Mouse (Mus musculus): ENCODE results near the gene Rab24. TPM values are rescaled to one million over a fixed set of nuclear protein-coding genes. Genes with fewer than 3 reads are reported as not detected.

The Rab24 gene
- polyA plus RNA-seq, 1 experiment = 41.4 TPM

GRCm38 (mm10) chr13:55329683-55330566, 8.2 kb upstream of the Rab24 start, which contains the start of gene Mxd3:
TSS of gene Mxd3 (minus strand) at chr13:55329823.
- Histone ChIP-seq H3K27ac (ENCODE audit: insufficient read depth, low read length) (peak within 1 kb of the TSS; percentile 68), H3K4me3 (ENCODE audit: insufficient read depth, low read length) (peak within 1 kb of the TSS; percentile 80), H3K4me1 (ENCODE audit: control insufficient read depth, insufficient read depth, low read length) (peaks cover 18% of the 10 kb centered on the region)
- TF ChIP-seq POLR2A (IDR thresholded peaks at IDR 0.05; ENCODE audit: low read depth, low read length) = peak; percentile 48
- TF ChIP-seq CTCF (IDR thresholded peaks at IDR 0.05; ENCODE audit: borderline replicate concordance, insufficient read depth, low read length) = no peak

- peaks cover 18% of the 10 kb centered on the region for H3K4me1 ChIP-seq (ENCODE audit: control insufficient read depth, insufficient read depth, low read length)
- H3K4me3 ChIP-seq (ENCODE audit: insufficient read depth, low read length) = peak overlapping the region; percentile 80
- TF ChIP-seq CTCF (IDR thresholded peaks at IDR 0.05; ENCODE audit: borderline replicate concordance, insufficient read depth, low read length) (no peak), POLR2A (IDR thresholded peaks at IDR 0.05; ENCODE audit: low read depth, low read length) (no peak; the same call in 1 of the 2 replicates)
- no peak overlapping the region for H3K27ac ChIP-seq (ENCODE audit: insufficient read depth, low read length)
Measured at GRCm38 (mm10) chr13:55329109-55329682, 7.5 kb upstream of the Rab24 start.

- no peak for TF ChIP-seq CTCF (IDR thresholded peaks at IDR 0.05; ENCODE audit: borderline replicate concordance, insufficient read depth, low read length)
- TF ChIP-seq POLR2A (IDR thresholded peaks at IDR 0.05; ENCODE audit: low read depth, low read length) = no peak
- no peak overlapping the region for H3K27ac ChIP-seq (ENCODE audit: insufficient read depth, low read length)
- H3K4me3 ChIP-seq (ENCODE audit: insufficient read depth, low read length) = peak overlapping the region; percentile 80
- peaks cover 22% of the 10 kb centered on the region for H3K4me1 ChIP-seq (ENCODE audit: control insufficient read depth, insufficient read depth, low read length)
Measured at GRCm38 (mm10) chr13:55328641-55329040, 6.9 kb upstream of the Rab24 start.

DNA sequence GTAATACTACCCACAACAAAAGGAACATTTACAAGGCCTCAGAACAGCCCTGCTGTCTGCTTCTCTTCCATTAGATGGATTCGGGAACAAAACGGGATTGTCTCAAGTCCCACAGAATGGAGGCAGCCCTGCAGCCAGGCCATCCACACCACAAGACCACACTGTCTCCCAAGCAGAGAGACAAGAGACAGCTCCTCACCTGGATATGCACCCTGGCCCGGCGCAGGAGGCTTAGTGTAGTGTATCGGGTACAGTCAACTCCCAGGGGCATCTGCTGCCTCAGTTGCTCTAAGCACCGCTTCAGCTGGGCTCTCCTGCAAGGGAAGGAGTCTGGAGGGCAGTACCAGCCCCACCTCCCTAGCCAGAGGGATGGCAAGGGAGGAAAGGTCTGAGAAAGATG, 6.4 kb upstream of the Rab24 start:
- H3K27ac ChIP-seq (ENCODE audit: insufficient read depth, low read length) = no peak overlapping the region
- no peak overlapping the region for H3K4me3 ChIP-seq (ENCODE audit: insufficient read depth, low read length)
- H3K4me1 ChIP-seq (ENCODE audit: control insufficient read depth, insufficient read depth, low read length) = peaks cover 22% of the 10 kb centered on the region
- TF ChIP-seq CTCF (IDR thresholded peaks at IDR 0.05; ENCODE audit: borderline replicate concordance, insufficient read depth, low read length) (no peak), POLR2A (IDR thresholded peaks at IDR 0.05; ENCODE audit: low read depth, low read length) (no peak)

GRCm38 (mm10) chr13:55327633-55328032, 5.9 kb upstream of the Rab24 start:
- H3K27ac ChIP-seq (ENCODE audit: insufficient read depth, low read length) = no peak overlapping the region
- no peak overlapping the region for H3K4me3 ChIP-seq (ENCODE audit: insufficient read depth, low read length)
- TF ChIP-seq POLR2A (IDR thresholded peaks at IDR 0.05; ENCODE audit: low read depth, low read length) (no peak), CTCF (IDR thresholded peaks at IDR 0.05; ENCODE audit: borderline replicate concordance, insufficient read depth, low read length) (peak; percentile 84)
- peaks cover 22% of the 10 kb centered on the region for H3K4me1 ChIP-seq (ENCODE audit: control insufficient read depth, insufficient read depth, low read length)

DNA sequence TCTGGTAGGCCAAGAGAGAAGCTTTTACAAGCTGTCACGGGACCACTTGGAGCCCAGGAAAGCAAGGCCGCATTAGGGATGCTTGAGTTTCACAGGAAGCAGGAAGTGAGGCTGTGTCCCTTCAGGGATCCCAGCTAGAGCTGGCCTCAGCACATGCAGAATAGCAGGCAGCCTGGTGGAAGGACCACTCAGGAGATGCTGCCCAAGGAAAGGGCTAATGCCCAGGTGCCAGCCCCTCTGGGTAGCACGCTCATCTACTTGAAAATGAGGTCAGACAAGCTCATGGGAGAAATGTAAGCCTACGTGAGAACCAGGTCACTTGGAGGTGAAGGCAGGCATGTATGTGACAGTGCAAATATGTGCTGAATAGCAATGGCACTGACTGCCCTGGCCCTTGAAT, 5.4 kb upstream of the Rab24 start:
- peaks cover 21% of the 10 kb centered on the region for H3K4me1 ChIP-seq (ENCODE audit: control insufficient read depth, insufficient read depth, low read length)
- H3K27ac ChIP-seq (ENCODE audit: insufficient read depth, low read length) = no peak overlapping the region
- no peak for TF ChIP-seq CTCF (IDR thresholded peaks at IDR 0.05; ENCODE audit: borderline replicate concordance, insufficient read depth, low read length)
- no peak for TF ChIP-seq POLR2A (IDR thresholded peaks at IDR 0.05; ENCODE audit: low read depth, low read length)
- H3K4me3 ChIP-seq (ENCODE audit: insufficient read depth, low read length) = no peak overlapping the region

- H3K4me1 ChIP-seq (ENCODE audit: control insufficient read depth, insufficient read depth, low read length) = peaks cover 12% of the 10 kb centered on the region; the same call in 1 of the 2 replicates
- no peak overlapping the region for H3K27ac ChIP-seq (ENCODE audit: insufficient read depth, low read length)
- TF ChIP-seq CTCF (IDR thresholded peaks at IDR 0.05; ENCODE audit: borderline replicate concordance, insufficient read depth, low read length) = no peak
- TF ChIP-seq POLR2A (IDR thresholded peaks at IDR 0.05; ENCODE audit: low read depth, low read length) = no peak
- no peak overlapping the region for H3K4me3 ChIP-seq (ENCODE audit: insufficient read depth, low read length)
Measured at GRCm38 (mm10) chr13:55325596-55325995, 3.9 kb upstream of the Rab24 start.

DNA sequence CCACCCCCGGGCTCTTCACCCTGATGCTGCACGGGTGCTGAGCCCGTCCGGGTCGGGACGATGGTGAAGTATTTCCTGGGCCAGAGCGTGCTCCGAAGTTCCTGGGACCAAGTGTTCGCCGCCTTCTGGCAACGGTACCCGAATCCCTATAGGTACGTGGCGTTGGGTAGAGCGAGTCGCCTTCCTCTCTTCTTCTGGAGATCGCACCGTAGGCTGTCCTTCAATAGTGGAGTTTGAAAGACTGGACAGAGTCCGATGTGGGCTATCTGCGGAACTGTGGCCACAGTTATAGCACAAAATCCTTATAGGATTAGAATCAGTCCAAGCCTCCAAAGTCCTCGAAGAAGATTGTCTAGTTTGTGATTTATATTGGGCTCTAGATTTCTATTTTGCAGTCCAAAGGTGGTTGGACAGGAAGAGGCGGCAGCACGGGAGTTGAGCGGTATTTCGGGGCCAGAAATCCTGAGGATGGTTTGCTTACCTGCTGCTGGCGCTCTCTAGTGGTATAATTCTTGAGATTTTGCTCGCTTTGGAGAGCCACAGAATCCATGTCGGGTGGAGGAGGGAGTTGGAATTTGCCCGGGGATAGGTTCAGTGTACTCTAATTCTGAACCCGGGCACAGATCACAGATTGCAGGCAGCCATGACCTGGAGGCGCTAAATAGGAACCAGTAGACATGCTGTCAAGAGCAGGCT, 532 bp upstream of the Rab24 start:
- Histone ChIP-seq H3K27ac (ENCODE audit: insufficient read depth, low read length) (peak overlapping the region; percentile 77), H3K4me3 (ENCODE audit: insufficient read depth, low read length) (peak overlapping the region; percentile 96), H3K4me1 (ENCODE audit: control insufficient read depth, insufficient read depth, low read length) (peaks cover 8% of the 10 kb centered on the region; the same call in 1 of the 2 replicates)
- TF ChIP-seq CTCF (IDR thresholded peaks at IDR 0.05; ENCODE audit: borderline replicate concordance, insufficient read depth, low read length) = no peak
- TF ChIP-seq POLR2A (IDR thresholded peaks at IDR 0.05; ENCODE audit: low read depth, low read length) = no peak

GRCm38 (mm10) chr13:55319931-55320533, 1.7 kb downstream of the Rab24 start, which contains the start of gene Prelid1:
TSS of gene Prelid1 (plus strand) at chr13:55320500.
- Histone ChIP-seq H3K27ac (ENCODE audit: insufficient read depth, low read length) (no peak within 1 kb of the TSS), H3K4me3 (ENCODE audit: insufficient read depth, low read length) (peak within 1 kb of the TSS; percentile 96), H3K4me1 (ENCODE audit: control insufficient read depth, insufficient read depth, low read length) (peaks cover 4% of the 10 kb centered on the region; the same call in 1 of the 2 replicates)
- TF ChIP-seq POLR2A (IDR thresholded peaks at IDR 0.05; ENCODE audit: low read depth, low read length) (no peak), CTCF (IDR thresholded peaks at IDR 0.05; ENCODE audit: borderline replicate concordance, insufficient read depth, low read length) (no peak)

Measured in embryonic fibroblast, embryonic 13.5 days (primary cell).